Mouse (Mus musculus) E14TG2a.4 (cell line): ENCODE data around the gene Llgl2.

ENCODE experiments used
- CTCF ChIP-seq: conservative IDR thresholded peaks from 2 replicates; pipeline ENCODE4 v1.5.1; 2014; ENCODE audit warnings: low read length
- NANOG ChIP-seq: IDR thresholded peaks from 2 replicates; pipeline ENCODE4 v1.6.1; 2014; ENCODE audit warnings: borderline replicate concordance, low read length, mixed read lengths
- POU5F1 ChIP-seq: IDR thresholded peaks from 2 replicates; pipeline ENCODE4 v1.6.1; 2014; ENCODE audit warnings: low read length, borderline replicate concordance

GRCm38 (mm10) chr11:115814605-115815450, 9.0 kb upstream of the Llgl2 start, which contains the start of gene Tsen54:
- TF ChIP-seq CTCF: no peak
- no peak for TF ChIP-seq NANOG
- no peak for TF ChIP-seq POU5F1
